Mouse (Mus musculus): ENCODE measurements around the gene Krr1.
"Not testable (repeated sequence)": the region's sequence is repeated elsewhere in the genome, so short reads cannot be mapped to it uniquely, and the experiment has no call there.

Krr1 gene

DNA sequence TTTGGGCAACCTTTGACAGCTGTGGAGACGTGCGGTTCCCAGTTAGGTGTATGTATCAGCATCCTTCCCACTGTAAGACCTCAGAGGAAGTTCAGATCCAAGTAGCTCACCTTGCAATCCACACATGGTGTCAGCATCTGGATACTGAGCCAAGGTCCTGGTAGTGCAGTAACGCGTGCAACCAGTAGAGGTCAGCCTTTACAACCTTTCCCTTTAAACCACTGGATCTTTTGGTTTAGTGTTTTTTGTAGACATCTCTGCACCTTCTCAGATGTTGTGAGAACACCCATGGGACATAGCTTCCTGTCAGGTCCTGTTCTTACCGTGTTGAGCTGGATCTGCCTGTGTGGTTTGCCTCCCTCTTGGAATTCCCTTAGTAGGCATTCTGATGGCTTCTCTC, 5.1 kb downstream of the Krr1 start:
- DNase-seq (ENCODE audit: low spot score in 2 of 2): peak; percentile 67 to 82

DNA sequence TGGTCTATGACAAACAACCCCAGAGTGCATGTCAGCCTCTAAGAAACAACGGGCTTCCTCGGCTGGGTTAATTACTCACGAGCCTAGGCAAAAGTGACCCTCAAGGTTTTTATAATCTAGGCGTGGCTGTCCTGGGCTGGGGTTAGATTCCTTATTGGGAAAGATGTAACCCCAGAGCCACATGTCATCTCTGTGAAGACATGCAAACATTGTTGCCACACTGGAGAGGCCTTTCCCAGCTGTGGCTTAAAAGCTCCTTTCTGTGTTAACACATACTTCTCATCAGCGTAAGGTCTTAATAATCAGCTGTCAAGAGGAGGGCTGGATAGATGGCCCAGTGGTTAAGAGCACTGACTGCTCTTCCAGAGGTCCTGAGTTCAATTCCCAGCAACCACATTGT, 10.6 kb downstream of the Krr1 start:
- DNase-seq (ENCODE audit: low spot score in 2 of 2): no peak

DNA sequence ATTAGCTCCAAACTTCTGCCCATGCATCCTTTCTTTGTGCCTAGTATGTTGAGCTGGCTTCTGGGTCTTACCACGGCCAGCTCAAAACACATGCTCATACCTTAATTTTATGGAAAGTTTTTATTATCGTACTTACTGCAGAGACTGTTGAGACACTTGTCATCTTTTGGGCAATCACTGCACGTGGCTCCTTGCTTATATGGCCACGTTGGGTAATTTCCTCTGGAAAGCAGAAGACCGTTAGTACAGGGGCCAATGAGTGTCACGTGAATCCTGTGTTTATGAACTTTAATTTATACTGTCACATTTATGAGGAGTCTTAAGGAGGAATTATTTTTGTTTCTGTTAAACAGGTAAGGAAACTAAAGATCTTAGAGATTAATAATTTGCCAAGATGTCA, 14.0 kb downstream of the Krr1 start:
- no peak for DNase-seq (ENCODE audit: low spot score in 2 of 2)

DNA sequence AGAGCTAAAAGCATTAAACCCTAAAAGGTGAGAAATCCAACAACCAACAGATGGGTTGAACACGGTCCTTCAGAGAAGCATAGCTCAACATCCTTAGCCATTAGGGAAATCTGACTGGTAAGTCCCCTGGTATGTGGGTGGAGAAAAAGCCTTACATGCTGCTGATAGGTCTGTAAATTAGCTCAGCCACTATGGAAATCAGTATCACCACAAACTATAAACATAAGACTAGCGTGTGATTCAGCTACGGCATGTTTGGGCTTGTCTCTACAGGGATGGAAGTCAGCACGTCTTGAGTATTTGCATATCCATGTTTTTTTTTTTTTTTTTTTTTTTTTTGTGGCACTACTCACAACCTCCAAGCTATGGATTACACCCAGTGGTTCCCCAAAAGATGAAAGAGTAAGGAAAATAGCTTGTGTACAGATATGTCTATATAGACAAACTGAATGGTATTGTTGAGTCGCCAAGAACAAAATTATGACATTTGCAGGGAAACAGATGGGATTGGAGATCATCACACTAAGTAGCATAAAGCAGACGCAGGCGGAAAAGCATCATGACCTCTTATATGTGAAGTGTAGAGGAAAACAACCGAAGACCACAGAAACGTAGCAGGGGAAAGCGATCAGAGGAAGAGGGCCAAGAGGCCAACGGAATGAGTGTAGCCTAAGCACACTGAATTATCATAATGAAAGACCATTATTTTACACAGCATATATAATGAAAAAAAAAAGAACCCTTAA, 23.5 kb downstream of the Krr1 start:
- no peak for DNase-seq (ENCODE audit: low spot score in 2 of 2)

DNA sequence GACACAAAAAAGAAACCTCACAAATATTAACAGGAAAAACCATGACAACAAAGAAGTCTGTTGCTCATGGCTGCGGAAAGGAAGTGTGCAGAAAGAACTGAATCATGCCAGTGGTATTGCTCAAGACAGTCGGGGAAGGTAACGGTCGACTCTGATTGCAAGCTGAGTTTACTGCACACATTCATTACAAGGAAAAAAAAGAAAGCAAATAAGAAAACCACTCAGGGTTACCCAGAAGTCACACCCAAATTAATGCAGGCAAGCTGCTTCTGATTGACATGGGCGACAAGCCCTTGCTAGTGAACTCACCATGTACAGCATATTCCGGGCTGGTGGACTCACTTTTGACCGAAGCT, 24.1 kb downstream of the Krr1 start:
- no peak for DNase-seq (ENCODE audit: low spot score in 2 of 2)

DNA sequence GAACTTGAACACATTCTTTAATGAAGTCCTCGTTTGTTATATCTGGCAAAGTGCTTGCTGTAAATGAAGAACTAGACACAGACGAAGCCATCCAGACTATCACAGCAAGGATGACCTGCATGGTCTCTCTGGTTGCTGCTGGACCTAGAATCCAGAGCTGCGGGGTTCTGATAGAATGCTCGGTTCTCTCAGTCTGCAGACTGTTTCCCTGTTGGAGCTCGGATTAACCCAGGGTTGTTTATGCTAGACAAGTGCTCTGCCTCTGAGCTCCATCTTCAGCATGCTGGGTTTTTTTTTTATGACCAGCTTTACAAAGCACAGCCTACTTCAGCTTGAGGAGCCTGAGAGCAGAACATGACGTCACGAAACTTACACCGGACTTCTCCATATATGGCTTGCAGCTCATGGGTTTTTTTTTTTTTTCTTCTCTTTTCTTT, 24.5 kb downstream of the Krr1 start:
- DNase-seq (ENCODE audit: low spot score in 2 of 2): no peak

DNA sequence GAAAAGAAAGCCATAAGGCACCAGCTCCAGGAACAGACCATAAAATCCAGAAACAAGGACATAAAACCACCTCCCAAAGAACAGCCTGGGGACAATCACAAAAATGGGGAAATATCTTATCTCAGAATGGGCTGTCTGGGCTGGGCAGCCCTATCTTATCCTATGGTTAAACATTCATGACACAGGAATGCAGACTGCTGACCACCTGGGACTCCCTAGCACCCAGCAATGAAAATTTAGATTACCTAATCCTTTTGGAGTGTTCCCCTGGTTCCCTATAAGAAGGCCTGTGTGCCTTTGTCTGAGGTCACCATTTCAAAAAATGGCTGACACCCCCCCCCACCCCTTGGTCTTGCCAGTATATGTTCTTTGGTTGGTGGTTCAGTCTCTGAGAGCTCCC, 25.2 kb downstream of the Krr1 start:
- no peak for DNase-seq (ENCODE audit: low spot score in 2 of 2)

DNA sequence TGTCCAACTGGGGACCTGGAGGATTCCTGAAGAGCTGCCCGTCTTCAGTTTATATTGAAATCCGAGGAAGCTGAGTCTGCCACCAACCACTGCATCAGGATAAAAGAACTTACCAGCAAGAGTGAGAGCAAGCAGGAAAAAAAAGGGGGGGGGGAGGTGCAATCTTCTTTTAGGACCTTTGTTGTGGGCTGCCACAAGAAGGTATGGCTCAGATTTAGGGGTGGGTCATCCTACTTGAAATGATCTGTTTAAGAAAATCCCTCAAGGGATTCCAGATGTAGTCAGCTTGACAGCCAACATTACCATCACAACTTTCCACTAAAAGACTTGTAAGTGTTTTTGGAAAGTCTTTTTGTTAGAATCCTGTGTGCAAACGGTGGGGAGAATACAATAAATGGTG, 27.3 kb downstream of the Krr1 start:
- DNase-seq (ENCODE audit: low spot score in 2 of 2): no peak

DNA sequence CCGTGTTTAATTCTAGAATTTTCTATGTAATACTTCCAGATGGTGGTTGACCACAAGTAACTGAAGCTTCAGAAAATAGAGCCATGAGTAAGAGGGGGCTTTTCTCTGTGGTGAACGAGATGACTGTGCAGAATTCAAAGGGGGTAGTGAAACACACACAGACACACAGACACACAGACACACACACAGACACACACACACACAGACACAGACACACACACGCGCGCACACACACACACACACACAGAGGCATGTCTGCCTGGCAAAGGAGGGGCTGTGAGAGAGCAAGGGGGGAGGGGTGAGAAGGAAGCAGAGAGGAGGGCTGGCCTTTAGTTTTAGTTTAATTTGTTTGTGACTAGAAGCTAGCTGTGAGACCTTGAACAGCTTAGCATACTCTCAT, 28.1 kb downstream of the Krr1 start:
- no peak for DNase-seq (ENCODE audit: low spot score in 2 of 2)

DNA sequence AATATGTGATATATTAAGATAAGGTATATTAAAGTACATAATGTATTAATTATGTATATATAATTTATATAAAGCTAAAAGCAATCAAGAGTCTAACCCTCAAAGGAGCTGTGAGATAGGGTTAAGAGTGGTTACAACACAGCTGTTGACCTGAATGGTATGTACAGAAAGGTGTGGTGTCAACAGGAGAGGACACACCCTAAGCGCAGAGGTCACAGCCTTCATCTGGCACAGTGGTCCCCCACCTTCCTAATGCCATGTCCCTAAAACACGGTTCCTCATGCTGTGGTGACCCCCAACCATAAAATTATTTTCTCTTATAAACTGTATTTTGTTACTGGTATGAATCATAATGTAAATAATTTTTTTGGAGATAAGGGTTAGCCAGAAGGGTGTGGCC, 28.9 kb downstream of the Krr1 start:
- DNase-seq (ENCODE audit: low spot score in 2 of 2): no peak

DNA sequence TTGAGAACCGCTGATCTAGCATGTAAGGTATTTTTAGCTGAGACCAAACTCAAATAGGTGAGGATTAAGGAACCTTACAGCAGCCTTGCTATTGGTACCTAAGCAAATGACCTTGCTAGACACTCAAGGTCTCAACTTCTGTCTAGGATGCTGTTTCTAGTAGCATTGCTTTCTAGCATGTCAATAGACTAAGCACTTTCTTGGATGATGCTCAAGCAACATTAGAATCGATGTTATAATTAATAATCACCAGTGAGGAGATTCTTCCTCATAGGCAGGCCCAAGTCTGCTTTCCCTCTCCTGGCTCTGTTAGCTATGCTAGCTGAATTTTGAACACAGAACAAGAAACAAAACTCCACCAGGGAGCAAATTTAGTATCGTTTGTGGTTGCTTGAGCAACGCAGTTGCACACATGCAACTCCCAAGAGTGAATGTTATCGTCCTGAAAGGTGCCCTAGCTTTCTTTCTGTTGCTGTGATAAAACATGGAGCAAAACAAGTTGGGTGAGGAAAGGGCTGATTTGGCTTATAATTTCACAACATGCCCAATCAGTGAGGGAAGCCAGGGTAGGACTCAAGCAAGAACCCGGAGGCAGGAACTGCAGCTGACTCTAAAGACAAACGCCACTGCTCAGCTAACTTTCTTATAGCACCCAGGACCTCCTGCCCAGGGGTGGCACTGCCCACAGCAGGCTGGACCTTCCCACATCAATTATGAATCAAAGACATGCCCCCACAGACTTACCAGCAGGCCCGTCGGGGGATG, 29.5 kb downstream of the Krr1 start:
- DNase-seq (ENCODE audit: low spot score in 2 of 2): no peak

DNA sequence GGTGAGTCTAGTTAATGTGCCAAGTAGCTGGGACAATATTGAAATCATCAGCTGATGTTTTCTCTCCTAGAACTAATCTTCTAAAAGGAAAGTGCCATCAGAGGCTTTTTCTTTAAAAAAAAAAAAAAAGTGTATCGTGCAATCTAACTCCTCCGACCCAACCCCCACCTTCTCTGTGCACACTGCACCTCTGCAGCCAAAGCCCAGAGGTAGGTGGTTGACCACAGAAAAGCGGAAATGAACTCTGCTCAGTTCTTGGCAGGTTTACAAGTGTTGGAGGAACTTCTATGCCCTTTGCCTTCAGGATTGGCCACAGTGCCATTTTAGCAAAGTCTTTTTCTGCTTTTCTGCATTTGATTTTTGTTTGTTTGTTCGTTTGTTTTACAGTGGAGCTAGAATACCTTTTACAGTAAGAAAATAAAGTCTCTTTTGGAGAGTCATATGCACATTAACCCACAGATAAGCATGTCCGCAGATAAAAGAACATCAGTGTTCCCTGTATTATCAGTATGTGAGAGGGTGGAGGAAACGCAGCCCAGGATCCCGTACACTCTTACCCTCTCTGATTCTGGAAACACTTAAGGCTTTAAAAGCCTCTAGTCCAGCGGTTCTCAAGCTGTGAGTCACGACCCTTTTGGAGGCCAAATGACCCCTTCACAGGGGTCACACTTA, 30.2 kb downstream of the Krr1 start, which contains the start of gene Glipr1:
TSS of gene Glipr1 (minus strand) at position 88 of the 672 bp plus-strand sequence.
- DNase-seq (ENCODE audit: low spot score in 2 of 2): no peak

DNA sequence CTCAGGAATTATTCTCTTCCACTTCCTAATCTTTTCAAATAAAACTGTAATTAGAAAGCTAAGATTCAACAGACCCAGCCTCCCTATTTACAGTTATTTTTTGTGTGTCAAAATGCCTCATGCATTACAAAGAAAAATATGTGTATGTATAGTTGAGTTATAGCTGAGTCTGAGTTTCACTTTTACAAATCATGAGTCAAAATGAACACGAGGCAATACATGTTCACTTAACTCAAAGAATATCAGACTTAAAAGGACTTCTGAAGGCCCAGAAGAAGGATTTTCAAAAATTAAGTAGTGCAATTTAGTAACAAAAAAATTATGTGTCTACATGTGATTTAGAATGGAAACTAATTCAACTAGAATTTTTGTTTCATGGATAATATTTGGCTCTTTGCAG, 37.0 kb downstream of the Krr1 start:
- DNase-seq (ENCODE audit: low spot score in 2 of 2): not testable (repeated sequence)

DNA sequence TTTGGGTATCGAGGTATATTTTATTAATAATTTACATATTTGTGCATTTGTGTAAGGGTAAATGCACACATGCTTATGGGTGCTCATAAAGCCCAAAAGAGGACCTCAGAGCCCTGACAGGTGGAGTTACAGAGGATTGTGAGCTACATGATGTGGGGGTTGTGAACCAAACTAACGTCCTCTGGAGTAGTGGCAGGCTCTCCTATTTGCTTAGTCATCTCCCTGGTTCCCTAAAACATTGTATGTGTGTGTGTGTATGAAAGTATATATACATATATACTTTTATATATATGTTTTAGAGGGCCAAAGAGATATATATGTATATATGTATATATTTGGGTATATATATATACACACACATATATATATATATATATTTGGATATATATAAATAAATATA, 51.1 kb downstream of the Krr1 start:
- no peak for DNase-seq (ENCODE audit: low spot score in 2 of 2)

DNA sequence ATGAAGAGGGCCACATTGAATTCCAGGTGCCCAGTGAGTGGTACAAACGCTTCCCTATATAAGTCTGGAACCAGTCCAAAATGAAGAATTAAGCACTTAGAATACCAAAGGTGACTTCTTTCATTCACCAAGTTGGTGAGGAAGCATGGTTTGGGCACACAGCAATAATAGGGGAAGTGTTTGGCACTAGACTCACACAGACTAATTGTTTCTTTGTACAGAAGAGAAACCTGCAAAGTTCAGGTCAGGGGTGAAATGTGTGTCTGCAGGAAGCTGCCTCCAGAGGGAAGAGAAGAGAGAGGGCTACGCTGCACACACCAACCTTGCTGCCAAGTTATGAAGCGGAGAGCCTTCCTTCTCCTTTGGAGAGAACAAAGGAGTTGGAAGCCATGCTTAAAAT, 56.2 kb downstream of the Krr1 start:
- DNase-seq (ENCODE audit: low spot score in 2 of 2): not testable (repeated sequence)
